Mouse (Mus musculus) skeletal muscle tissue, adult 2 months (tissue): Measurements from ENCODE around the gene Lcn12.
A peak's percentile ranks its signal among the peaks of the same experiment; 100 is the strongest.

Experiments used
- DNase-seq: peaks from one replicate; pipeline ENCODE4 v3.0.0-alpha.2; 2012; ENCODE audit warnings: low read depth, low spot score

Gene Lcn12

GRCm38 (mm10) chr2:25493476-25493961, at the start of gene Lcn12:
Gene Lcn12, minus strand, starts transcription at chr2:25493911.
- no peak for DNase-seq

GRCm38 (mm10) chr2:25541644-25542367, 48.1 kb upstream of the Lcn12 start:
- DNase-seq = no peak

GRCm38 (mm10) chr2:25540541-25540948, 46.8 kb upstream of the Lcn12 start:
- DNase-seq = no peak

DNA sequence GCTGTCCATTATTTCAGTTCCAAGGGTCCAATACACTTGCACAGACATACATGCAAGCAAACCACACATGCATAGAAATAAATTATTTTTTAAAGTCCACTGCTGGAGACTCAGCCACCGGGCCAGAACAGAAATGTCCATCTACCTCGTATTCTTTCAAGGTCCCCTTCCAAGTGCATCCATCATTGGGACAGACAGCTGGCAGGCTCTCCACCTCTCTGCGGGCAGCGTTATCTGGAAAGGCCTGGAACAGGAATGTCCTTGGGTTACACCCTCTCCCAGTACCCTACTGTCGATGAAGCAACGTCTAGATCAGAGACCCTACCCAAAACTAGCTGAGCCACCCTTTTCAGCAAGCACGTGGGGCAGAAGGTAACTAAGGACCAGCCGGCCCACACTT, 42.8 kb upstream of the Lcn12 start:
- DNase-seq = no peak

GRCm38 (mm10) chr2:25534866-25535182, 41.1 kb upstream of the Lcn12 start:
- no peak for DNase-seq

DNA sequence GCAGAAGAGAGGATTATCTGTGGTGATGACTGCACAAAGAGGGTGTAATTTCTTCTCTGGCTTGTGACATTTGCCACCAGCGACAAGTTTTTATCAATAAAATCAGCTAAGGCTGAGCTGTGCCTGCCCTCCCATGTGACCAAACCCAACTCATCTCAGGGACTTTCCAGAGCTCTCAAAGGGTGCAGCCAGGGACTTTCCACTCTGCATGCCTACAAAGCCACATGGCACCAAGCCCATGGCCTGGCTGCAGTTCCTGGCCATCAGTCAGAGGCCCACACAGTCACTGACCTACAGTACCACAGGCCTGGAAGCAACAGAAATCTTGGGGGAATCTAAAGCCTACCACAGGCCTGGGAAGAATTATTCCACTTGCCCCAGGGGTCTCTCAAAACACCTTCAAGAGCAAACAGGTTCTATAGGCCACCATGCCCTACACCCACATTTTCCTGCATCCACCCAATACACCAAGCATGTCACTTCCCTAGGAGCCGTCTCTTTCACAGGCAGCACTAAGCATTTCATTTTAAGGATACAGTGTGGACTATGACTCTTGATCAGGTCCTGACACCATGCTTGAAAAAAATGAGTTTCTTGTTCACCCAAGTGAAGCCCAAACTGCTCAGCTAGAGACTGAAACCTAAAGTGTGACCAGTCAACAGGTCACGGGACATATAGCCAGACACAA, 40.6 kb upstream of the Lcn12 start:
- peak; percentile 95 for DNase-seq

- DNase-seq = no peak
These were observed 40.0 kb upstream of the Lcn12 start for GRCm38 (mm10) chr2:25533707-25534106.

GRCm38 (mm10) chr2:25526510-25527302, 33.0 kb upstream of the Lcn12 start:
- DNase-seq = peak; percentile 66

- no peak for DNase-seq
These were observed 16.2 kb upstream of the Lcn12 start for GRCm38 (mm10) chr2:25509912-25510311.

DNA sequence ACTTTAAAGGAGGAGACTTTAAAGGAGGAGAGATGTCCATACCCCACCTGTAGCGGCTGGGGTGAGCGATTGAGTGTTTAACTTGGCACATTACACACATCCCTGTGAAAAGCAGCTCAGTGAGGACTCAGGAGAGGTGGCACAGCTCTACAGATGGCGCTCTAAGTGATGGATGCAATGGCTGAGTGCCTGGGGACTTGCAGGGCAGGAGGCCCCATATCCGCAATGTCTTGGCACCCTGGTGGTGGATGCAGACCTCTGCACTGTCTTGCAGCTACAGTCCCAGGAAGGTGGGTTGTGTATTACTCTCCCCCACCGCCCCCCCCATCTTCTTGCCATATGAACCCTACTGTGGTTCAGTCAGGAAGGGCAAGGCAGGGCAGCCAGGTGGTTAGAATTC, 13.3 kb upstream of the Lcn12 start:
- DNase-seq = no peak

GRCm38 (mm10) chr2:25505860-25506259, 12.1 kb upstream of the Lcn12 start:
- DNase-seq = no peak

DNA sequence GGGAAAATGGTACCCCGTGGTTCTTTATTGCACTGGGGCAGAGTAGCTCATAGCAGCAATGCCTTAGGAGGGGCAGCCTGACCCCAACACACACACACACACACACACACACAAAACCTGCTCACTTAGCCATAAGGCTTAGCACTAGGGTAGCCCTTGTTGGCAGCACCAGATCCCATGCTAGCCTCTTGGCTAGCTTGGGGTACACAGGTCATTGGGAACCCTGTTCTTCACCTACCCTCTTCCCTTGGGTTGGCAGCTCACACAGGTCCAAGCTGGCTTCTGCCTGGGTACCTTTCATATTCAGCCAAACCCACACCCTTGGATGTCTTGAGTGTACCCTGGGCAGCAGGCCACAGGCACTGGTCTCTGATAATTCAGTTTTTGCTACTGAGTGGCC, 11.3 kb upstream of the Lcn12 start:
- DNase-seq = no peak

- DNase-seq = no peak
These were observed 10.8 kb upstream of the Lcn12 start for GRCm38 (mm10) chr2:25504538-25504937.

- no peak for DNase-seq
These were observed 9.0 kb upstream of the Lcn12 start for GRCm38 (mm10) chr2:25502726-25503125.

DNA sequence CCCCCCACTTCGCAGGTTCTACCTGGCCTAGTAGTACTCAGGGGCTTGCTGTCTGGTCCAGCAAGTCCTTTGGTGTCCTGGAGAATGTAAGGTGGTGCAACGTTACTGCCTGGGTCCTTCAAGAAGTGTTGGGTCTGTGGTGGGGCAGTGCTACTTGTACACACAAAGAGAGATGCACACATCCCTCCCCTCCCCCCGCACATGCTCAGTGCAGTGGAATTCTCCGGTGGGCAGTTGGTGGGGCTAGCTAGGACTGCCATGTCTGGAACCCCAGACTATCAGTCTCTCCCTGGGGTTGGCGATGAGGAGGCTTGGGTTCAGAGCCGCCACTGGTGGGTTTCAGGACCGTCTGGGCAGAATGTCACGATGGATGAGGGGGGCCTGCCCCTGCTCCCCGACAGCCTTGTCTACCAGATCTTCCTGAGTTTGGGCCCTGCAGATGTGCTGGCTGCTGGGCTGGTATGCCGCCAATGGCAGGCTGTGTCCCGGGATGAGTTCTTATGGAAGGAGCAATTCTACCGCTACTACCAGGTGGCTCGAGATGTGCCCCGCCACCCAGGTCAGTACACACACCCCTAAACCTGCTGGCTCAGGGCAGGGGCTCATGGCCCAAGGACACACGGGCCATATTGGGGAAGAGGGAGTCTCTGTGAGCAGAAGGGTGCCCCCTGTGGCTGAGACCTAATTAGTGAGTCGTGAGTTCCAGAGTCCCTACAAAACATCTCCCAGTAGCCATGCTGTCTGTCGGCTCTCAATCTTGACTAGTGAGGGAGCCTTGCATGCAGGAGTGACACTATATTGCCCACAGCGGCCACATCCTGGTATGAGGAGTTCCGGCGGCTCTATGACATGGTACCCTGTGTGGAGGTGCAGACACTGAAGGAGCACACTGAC, 8.1 kb upstream of the Lcn12 start, which contains the start of gene C8g:
Gene C8g (minus strand): TSS at position 127 of the 894 bp plus-strand sequence.
- no peak for DNase-seq

DNA sequence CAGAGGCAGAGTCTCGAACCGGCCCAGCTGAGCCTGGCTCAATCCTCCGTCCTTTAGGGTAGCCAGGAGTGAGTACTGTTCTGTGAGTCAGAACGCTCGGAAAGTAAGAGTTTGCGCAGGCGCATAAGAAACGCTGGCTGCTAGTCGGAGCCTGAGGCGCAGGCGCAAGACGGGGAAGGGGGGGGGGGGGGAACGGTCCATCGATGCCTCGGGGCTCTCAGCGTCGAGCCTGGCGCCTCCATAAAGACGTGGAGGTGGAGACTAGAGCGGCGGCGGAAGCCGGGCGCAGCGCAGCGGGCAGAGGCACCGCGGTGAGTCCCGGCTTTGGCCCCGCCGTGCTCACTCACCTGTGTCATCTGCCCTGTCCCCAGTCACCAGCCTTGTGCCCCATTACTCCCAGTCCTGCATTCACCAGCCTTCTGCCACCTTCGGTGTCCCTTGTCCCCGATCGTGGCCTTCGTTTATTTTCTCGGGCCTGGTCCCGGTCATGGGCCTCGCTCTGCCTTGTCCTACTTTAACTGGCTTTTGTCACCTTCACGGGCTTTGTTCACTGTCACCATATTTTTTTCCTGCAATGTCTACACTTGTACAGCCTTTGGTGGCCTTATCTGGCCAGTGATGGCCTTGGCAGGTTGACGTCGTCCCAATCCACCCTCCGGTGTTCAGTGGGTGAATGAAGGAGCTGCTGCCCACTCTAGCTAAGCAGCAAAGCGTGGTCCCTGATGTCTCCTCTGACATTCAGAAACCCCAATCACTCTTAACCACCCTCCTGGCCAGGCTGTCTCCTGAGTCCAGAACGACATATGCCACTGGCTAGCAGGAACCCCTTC, 7.1 kb upstream of the Lcn12 start, which contains the start of gene Fbxw5:
Gene Fbxw5 (plus strand): TSS at position 175 of the 830 bp plus-strand sequence.
- DNase-seq = peak; percentile 96

DNA sequence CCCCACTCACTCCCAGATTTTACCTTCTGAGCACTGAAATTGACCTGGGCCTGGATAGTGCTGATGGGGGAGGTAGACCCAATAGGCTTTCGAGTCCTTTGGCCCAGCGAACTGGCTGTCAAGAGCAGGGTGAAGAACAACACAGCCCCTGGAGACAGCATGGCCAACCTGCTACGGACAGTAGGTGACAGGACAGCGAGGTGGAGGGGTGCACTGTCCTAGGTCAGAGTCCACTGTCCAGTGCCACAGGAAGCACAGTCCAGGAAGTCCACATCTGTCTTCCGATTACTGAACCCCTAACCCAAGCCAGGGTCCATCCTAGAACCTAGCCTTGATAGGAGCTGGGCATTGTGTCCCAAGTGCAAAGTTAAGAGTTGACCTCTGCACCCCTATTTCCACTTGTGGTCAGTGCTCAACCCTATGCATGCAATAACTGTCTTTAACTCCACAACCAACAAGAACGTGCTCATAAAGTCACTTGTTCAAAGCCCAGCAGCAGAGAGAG, 6.4 kb upstream of the Lcn12 start:
- no peak for DNase-seq

DNA sequence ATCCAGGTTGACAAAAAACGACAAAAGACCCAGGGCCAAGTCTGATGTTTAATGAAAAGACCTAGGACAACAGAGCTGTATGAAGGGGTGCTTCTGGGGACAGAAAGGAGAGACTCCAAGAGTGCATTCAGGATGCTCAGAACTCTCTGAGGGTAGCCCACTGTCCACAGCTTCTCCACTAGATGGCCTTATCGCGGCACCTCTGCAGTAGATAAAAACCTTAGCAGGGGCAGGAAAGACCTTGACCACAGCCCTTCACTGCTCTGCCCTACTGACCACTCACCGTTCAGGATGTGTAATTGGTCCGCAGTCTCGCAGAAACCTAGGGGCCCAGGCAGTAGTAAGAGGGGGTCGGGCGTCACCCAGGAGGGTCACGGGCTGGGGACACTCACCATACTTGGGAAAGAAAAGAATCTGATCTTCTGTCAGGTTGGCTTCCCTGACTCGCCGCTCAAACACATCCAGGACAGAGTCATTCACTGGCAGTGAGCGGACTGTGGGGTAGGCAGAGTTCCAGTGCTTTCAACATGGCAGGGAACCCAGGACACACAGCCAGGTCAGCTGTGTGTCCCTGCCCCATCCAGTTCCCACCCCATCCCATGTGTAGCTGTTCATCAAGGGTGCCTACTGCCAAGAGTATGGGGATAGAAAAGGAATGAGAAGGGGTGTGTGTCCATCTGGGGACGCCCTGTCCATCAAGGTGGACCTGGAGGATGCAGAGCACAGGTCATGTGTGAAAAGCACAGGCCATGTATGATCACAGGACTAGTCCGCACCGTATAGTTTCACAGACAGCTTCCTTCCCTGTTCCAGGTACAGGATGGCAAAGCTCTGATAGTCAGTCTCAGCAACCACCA, 5.1 kb upstream of the Lcn12 start:
- no peak for DNase-seq
